Mouse (Mus musculus): ENCODE measurements at regions not wholly inside any gene's neighbourhood (a gene's known extent, or its start where the extent isn't known, plus 50 kb on each side); places are given as distances from the start of the nearest gene placed in this dataset.
A peak's percentile ranks its signal among the peaks of the same experiment; 100 is the strongest.
"Not testable (repeated sequence)": the region's sequence is repeated elsewhere in the genome, so short reads cannot be mapped to it uniquely, and the experiment has no call there.

DNA sequence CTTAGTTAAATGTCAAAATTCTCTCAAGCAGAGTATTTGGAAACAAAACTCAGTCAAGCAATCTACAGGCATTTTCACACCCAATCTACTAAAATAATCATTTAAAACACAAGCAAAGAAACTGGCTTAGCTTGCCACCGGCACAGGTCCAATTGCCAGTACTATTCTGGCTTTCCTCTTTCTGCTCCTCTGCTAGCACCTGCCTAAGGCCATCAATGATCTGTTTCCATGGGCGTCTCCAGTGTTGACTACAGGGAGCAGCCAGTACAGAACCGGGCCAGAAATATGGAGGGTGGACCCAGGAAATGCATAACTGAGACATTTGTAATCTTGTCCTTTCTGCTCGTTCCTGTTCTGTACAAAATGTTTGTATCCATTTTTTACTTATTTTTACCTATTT lies 96.4 kb upstream of the C6 start:
- ATAC-seq (no peak), DNase-seq (ENCODE audit: low spot score) (no peak)
- Histone ChIP-seq H3K4me3 (ENCODE audit: low read depth, low read length) (no peak overlapping the region), H3K27ac (ENCODE audit: low read length) (no peak overlapping the region), H3K4me1 (ENCODE audit: insufficient read depth, low read depth, low read length) (no peaks in the 10 kb centered on the region), H3K27me3 (replicated peaks; ENCODE audit: insufficient read depth, low read length) (no peaks in the 10 kb centered on the region), H3K9me3 (ENCODE audit: low read length) (no peaks in the 10 kb centered on the region), H3K36me3 (ENCODE audit: insufficient read depth, low read length) (no peaks in the 10 kb centered on the region), H3K9ac (replicated peaks; ENCODE audit: low read depth) (no peak overlapping the region), H3K4me2 (replicated peaks; ENCODE audit: low read depth, low read length) (no peak overlapping the region)
- TF ChIP-seq CTCF (IDR thresholded peaks at IDR 0.05) (no peak), EP300 (IDR thresholded peaks at IDR 0.05) (no peak)
- WGBS = 76% methylated on average over 4 of the region's 4 CpGs

DNA sequence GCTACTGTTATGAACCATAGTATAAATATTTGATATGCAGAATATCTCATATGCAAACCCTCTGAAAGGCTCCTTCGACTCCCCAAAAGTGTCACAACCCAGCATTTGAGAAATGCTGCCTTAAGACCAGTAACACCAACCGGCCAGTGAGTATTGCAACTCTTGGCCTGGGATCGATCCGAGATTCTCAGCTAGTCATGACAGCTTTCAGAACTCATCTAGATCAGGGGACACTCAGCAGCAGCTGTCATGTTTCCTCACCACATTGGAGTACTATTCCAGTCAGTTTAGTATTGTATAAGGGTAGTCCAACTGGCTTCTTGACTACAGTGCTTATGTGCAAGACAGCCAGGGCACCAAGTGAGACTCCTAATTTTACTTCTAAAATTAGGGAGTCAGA lies 85.3 kb upstream of the C6 start:
- 59% methylated on average over 4 of the region's 4 CpGs for WGBS
- peak; percentile 77 for ATAC-seq
- DNase-seq (ENCODE audit: low spot score) = peak; percentile 40

DNA sequence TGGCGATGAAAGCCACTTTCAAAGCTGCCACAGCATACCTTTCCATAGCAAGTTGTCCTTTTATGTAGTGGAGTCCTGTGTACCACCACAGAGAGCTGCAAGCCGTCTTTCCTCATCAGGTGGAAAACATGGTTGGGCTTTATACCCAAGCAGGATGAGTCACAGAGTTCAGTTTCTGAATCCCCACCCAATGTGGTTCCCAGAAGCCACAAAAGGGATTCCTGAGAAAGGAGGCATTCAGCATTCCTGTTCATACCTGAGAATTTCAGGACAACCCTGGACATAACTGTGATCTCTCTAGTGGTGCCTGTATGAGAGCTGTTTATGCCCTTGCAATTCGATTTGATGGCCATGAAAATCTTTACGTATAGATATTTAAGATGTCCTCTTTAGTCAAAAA lies 84.1 kb upstream of the C6 start:
- Histone ChIP-seq H3K4me3 (ENCODE audit: low read depth, low read length) (no peak overlapping the region), H3K4me2 (replicated peaks; ENCODE audit: low read depth, low read length) (no peak overlapping the region), H3K36me3 (ENCODE audit: insufficient read depth, low read length) (no peaks in the 10 kb centered on the region), H3K27me3 (replicated peaks; ENCODE audit: insufficient read depth, low read length) (no peaks in the 10 kb centered on the region), H3K27ac (ENCODE audit: low read length) (no peak overlapping the region), H3K4me1 (ENCODE audit: insufficient read depth, low read depth, low read length) (no peaks in the 10 kb centered on the region), H3K9me3 (ENCODE audit: low read length) (no peaks in the 10 kb centered on the region), H3K9ac (replicated peaks; ENCODE audit: low read depth) (no peak overlapping the region)
- DNase-seq (ENCODE audit: low spot score) (no peak), ATAC-seq (no peak)
- WGBS = 60% methylated on average over 4 of the region's 4 CpGs
- no peak for TF ChIP-seq CTCF (IDR thresholded peaks at IDR 0.05)
- no peak for TF ChIP-seq EP300 (IDR thresholded peaks at IDR 0.05)

More for the DNA sequence above, 85.3 kb upstream of the C6 start:
- Histone ChIP-seq H3K9me3 (ENCODE audit: low read length) (no peaks in the 10 kb centered on the region), H3K4me2 (replicated peaks; ENCODE audit: low read depth, low read length) (no peak overlapping the region), H3K36me3 (ENCODE audit: insufficient read depth, low read length) (no peaks in the 10 kb centered on the region), H3K4me3 (ENCODE audit: low read depth, low read length) (no peak overlapping the region), H3K9ac (replicated peaks; ENCODE audit: low read depth) (no peak overlapping the region), H3K27me3 (replicated peaks; ENCODE audit: insufficient read depth, low read length) (no peaks in the 10 kb centered on the region), H3K4me1 (ENCODE audit: insufficient read depth, low read depth, low read length) (no peaks in the 10 kb centered on the region), H3K27ac (ENCODE audit: low read length) (no peak overlapping the region)
- TF ChIP-seq EP300 (IDR thresholded peaks at IDR 0.05) = no peak
- no peak for TF ChIP-seq CTCF (IDR thresholded peaks at IDR 0.05)

DNA sequence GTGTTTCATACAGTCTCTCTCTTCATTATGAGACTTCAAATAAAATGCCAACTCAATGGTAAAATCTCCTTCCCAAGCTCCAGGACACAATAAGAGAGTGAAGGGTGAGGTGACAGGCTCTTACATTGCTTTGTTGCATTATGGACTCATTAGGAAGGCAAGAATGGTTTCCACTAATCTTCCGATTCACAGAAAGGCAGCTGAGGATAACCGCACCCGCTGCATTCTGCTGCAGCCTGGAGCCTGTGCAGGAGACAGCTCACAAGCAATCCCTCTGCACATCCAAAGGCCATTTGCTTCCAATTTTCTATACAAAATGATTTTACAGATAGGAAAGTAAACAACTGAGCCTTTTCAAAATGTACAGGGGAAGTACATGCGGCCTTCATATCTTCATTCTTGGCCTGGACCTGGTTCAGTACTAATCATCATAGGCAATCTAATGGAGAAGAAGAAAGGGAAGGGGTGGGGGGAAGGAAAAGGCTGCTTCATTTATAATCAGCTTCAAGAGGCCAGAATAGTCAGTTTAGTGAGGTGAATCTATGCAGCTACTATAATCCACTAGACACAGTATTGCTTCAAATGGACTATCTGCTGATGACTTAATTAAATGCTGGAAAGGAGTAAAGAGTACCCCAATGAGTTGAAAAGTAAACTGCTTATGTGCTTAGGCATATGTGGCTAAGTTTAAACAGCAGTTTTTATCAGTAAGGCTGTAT lies 82.9 kb upstream of the C6 start:
- DNase-seq (ENCODE audit: low spot score) (no peak), ATAC-seq (no peak)
- no peaks in the 10 kb centered on the region for H3K9me3 ChIP-seq (ENCODE audit: low read length)
- no peak overlapping the region for H3K9ac ChIP-seq (replicated peaks; ENCODE audit: low read depth)
- H3K27ac ChIP-seq (ENCODE audit: low read length) = no peak overlapping the region
- H3K4me2 ChIP-seq (replicated peaks; ENCODE audit: low read depth, low read length) = no peak overlapping the region
- TF ChIP-seq CTCF (IDR thresholded peaks at IDR 0.05) = no peak
- no peak for TF ChIP-seq EP300 (IDR thresholded peaks at IDR 0.05)
- H3K27me3 ChIP-seq (replicated peaks; ENCODE audit: insufficient read depth, low read length) = no peaks in the 10 kb centered on the region
- no peaks in the 10 kb centered on the region for H3K36me3 ChIP-seq (ENCODE audit: insufficient read depth, low read length)
- no peaks in the 10 kb centered on the region for H3K4me1 ChIP-seq (ENCODE audit: insufficient read depth, low read depth, low read length)
- no peak overlapping the region for H3K4me3 ChIP-seq (ENCODE audit: low read depth, low read length)
- WGBS = 88% methylated on average over 4 of the region's 4 CpGs

DNA sequence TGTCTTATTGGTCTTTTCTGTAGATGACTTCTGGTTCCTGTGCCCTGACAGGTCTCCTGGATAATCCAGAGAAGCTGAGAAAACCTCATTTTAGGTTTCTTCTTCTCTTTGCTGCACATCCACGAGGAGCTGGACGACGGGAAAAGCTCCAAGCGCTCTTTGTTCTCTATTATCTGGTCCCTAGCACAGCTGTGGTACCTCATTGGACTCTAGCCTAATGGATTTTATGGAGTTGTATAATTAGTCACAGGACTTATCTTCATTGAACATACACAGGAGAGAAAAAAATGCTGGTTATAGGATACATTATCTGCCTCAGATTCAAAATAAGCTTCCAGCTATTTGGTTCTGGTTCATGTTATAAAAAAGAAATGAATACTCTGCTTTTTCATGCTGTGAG lies 78.3 kb upstream of the C6 start:
- WGBS = 67% methylated on average over 4 of the region's 4 CpGs
- Histone ChIP-seq H3K4me2 (replicated peaks; ENCODE audit: low read depth, low read length) (no peak overlapping the region), H3K9me3 (ENCODE audit: low read length) (no peaks in the 10 kb centered on the region), H3K4me3 (ENCODE audit: low read depth, low read length) (no peak overlapping the region), H3K9ac (replicated peaks; ENCODE audit: low read depth) (no peak overlapping the region), H3K27me3 (replicated peaks; ENCODE audit: insufficient read depth, low read length) (no peaks in the 10 kb centered on the region), H3K27ac (ENCODE audit: low read length) (no peak overlapping the region), H3K4me1 (ENCODE audit: insufficient read depth, low read depth, low read length) (no peaks in the 10 kb centered on the region), H3K36me3 (ENCODE audit: insufficient read depth, low read length) (no peaks in the 10 kb centered on the region)
- TF ChIP-seq EP300 (IDR thresholded peaks at IDR 0.05) = no peak
- TF ChIP-seq CTCF (IDR thresholded peaks at IDR 0.05) = no peak
- no peak for ATAC-seq
- no peak for DNase-seq (ENCODE audit: low spot score)

DNA sequence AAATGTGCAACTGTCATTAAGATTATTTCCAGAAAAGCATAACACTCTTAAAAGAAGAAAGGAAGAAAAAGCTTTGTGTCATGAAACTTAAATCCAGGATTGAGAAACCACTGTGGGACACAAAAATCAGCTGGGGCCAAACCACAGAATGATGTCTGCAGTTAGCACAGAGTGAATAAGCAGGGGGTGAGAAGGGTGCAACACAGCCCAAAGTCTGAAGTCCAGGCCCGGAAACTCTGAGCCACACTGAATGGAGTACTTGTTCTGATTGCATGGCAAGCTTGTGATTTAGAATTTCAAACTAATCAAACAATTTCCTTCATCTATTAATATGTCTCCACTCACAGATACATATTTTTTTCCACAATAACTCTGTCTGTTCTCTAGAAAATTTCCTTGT lies 73.3 kb upstream of the C6 start:
- no peak overlapping the region for H3K27ac ChIP-seq (ENCODE audit: low read length)
- no peak overlapping the region for H3K4me2 ChIP-seq (replicated peaks; ENCODE audit: low read depth, low read length)
- WGBS = 100% methylated on average over 1 of the region's 1 CpGs
- H3K9ac ChIP-seq (replicated peaks; ENCODE audit: low read depth) = no peak overlapping the region
- H3K27me3 ChIP-seq (replicated peaks; ENCODE audit: insufficient read depth, low read length) = no peaks in the 10 kb centered on the region
- no peaks in the 10 kb centered on the region for H3K36me3 ChIP-seq (ENCODE audit: insufficient read depth, low read length)
- ATAC-seq (no peak), DNase-seq (ENCODE audit: low spot score) (no peak)
- TF ChIP-seq CTCF (IDR thresholded peaks at IDR 0.05) = no peak
- TF ChIP-seq EP300 (IDR thresholded peaks at IDR 0.05) = no peak
- no peaks in the 10 kb centered on the region for H3K9me3 ChIP-seq (ENCODE audit: low read length)
- no peaks in the 10 kb centered on the region for H3K4me1 ChIP-seq (ENCODE audit: insufficient read depth, low read depth, low read length)
- H3K4me3 ChIP-seq (ENCODE audit: low read depth, low read length) = no peak overlapping the region

DNA sequence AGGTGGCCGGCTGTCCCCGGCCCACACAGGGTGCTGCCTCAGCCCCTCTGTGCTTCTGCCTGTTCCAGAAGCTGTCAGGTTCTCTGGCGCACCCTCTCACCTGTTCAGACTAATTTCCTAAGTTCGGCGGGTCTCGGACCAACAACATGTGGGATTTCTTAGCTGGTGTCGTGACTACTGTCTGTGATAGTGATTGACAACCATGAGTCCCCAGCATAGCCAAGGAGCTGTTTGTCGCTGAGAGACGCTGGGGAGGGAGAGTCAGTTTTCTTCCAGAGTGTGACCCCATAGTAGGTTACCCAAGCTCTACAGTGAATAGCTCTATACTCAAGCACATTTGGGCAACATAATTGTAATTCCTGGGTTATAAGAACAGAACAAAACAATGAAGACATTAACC lies 54.1 kb upstream of the C6 start:
- H3K27ac ChIP-seq (ENCODE audit: low read length); H3K4me3 ChIP-seq (ENCODE audit: low read depth, low read length); H3K9me3 ChIP-seq (ENCODE audit: low read length); ATAC-seq; DNase-seq (ENCODE audit: low spot score); H3K27me3 ChIP-seq (replicated peaks; ENCODE audit: insufficient read depth, low read length); H3K4me2 ChIP-seq (replicated peaks; ENCODE audit: low read depth, low read length); H3K36me3 ChIP-seq (ENCODE audit: insufficient read depth, low read length); H3K4me1 ChIP-seq (ENCODE audit: insufficient read depth, low read depth, low read length); H3K9ac ChIP-seq (replicated peaks; ENCODE audit: low read depth): not testable (repeated sequence)
- 88% methylated on average over 7 of the region's 9 CpGs for whole genome bisulfite sequencing

All from lung, postnatal 0 days (tissue).